Mouse (Mus musculus): ENCODE results near the gene Iqgap1.

DNA sequence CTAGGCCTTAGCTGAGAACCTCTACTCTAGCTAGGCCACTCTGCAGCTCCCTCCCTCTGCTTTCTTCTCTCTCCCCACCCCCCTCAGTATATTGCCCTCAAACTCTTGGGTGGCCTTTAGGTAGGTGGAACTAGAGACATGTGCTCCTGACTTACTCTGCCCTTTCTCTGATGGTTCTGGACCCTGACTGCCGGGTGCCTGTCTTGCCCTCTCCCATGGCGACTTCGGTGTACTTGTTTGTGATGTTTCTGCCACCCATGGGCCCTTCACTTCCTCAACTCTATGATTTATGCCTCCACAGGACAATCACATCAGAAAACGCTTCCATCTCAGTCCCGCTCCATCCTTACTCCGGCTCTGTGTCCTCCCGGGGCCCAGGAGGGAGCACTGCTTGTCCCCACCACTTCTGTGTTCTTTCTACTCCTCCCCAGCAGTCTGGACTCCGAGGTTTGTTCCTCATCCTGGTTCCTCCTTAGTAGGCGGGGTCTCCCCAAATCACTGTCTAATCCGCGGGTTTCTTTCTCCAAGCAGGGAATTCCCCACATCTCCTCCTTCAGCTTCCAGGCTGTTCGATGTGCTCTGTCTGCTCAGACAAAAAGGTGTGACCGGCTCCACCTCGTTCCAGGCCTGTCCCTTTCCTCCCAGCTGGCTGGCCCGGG, 20.0 kb upstream of the Iqgap1 start:
- TF ChIP-seq CTCF (IDR thresholded peaks at IDR 0.05; ENCODE audit: low read depth, low read length) (no peak), POLR2A (IDR thresholded peaks at IDR 0.05; ENCODE audit: extremely low read depth, insufficient read depth, low read length) (no peak)
